Mouse (Mus musculus) small intestine, adult 2 months (tissue): Measurements from ENCODE around the gene Gm6583. TPM values are rescaled to one million over a fixed set of nuclear protein-coding genes. Genes with fewer than 3 reads are reported as not detected.

ENCODE experiments used
- H3K27ac ChIP-seq: fragments of 200-500 bp; 2 replicates; pipeline ENCODE4 v1.5.1; 2012; ENCODE audit warnings: low read depth, low read length, control low read depth, inconsistent platforms; ENCODE audit not compliant: insufficient read depth
- H3K27me3 ChIP-seq: fragments of 200-500 bp; 2 replicates; pipeline ENCODE4 v1.6.1; 2012; ENCODE audit warnings: mild to moderate bottlenecking, moderate library complexity, low read length, inconsistent platforms; ENCODE audit not compliant: control insufficient read depth, insufficient read depth
- H3K36me3 ChIP-seq: fragments of 200-500 bp; 2 replicates; pipeline ENCODE4 v1.6.1; 2012; ENCODE audit warnings: mild to moderate bottlenecking, low read length, control low read depth, inconsistent platforms; ENCODE audit not compliant: control insufficient read depth, insufficient read depth
- H3K4me1 ChIP-seq: fragments of 200-500 bp; 2 replicates; pipeline ENCODE4 v1.6.1; 2012; ENCODE audit warnings: low read length, inconsistent platforms, mixed read lengths; ENCODE audit not compliant: control insufficient read depth, insufficient read depth, insufficient read length
- H3K4me3 ChIP-seq: fragments of 200-500 bp; 2 replicates; pipeline ENCODE4 v1.5.1; 2012; ENCODE audit warnings: low read depth, mild to moderate bottlenecking, control low read depth, inconsistent platforms, low read length, moderate library complexity
- CTCF ChIP-seq: fragments of 200-500 bp; IDR thresholded peaks from 2 replicates; pipeline ENCODE4 v1.5.1; 2012; ENCODE audit warnings: low read depth, mild to moderate bottlenecking, control low read depth, inconsistent platforms, low read length, moderate library complexity, mixed read lengths; ENCODE audit not compliant: insufficient replicate concordance, insufficient read length; ENCODE audit errors: extremely low read depth
- POLR2A ChIP-seq: fragments of 200-500 bp; IDR thresholded peaks from 2 replicates; pipeline ENCODE4 v1.6.1; 2012; ENCODE audit warnings: low read depth, mild to moderate bottlenecking, control low read depth, inconsistent platforms, low read length, moderate library complexity
- WGBS: fragments of 180-500 bp; shearing (Covaris S2); methylation state at CpG from one replicate; pipeline ENCODE4 v1.1.7; 2018; 5-methylcytosine and 5-hydroxymethylcytosine counted together
- polyA plus RNA-seq: library from polyadenylated mRNA; depleted of rRNA; stranded (reverse); fragments of >200 nt; gene quantifications from 2 replicates; pipeline ENCODE4 v1.2.3, GENCODE M21; 2012; rRNA removed

Gene Gm6583
- polyA plus RNA-seq, 1 experiment: not detected

DNA sequence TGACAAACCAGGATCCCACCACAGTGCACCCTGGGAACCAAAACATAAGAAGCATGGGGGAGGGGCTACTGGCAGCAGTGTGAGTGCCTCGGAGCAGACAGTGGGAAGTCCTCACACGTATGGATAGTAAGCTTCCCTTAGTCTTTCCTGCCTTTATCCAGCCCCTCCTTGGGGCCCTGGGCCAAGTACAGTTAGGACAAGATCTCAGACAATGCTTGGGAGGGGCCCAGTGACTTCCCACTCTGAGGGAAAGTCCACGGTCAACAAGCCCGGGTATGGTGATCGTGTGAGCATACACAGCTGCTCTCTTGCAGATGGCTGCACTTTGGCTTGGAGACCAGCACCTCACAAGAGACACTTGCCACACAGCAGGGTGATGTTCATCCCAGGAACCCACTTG, 38.5 kb downstream of the Gm6583 start:
- Histone ChIP-seq H3K4me3 (no peak overlapping the region), H3K4me1 (no peaks in the 10 kb centered on the region), H3K27ac (no peak overlapping the region), H3K27me3 (no peaks in the 10 kb centered on the region), H3K36me3 (peaks cover 16% of the 10 kb centered on the region)
- TF ChIP-seq CTCF (no peak), POLR2A (no peak)
- WGBS: 12% methylated on average over 5 of the region's 5 CpGs

DNA sequence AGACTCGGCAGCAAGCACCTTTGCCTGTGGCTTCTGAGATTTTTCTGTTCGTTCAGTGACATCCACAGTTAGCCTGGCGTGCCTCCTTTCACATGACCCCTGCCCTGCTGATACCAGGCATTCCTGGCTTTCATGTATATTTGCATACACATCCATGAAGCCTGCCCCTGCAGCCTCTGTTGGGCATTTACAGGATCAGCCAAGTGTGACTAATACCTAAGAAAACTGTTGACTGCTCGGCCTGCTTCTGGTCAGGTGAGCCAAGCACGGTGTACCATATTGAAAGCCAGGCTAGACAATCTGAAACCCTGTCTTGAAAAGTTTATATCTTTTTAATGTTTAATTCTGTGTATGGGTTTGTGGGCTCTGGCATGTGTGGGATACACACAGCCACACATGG, 39.4 kb downstream of the Gm6583 start:
- no peak for TF ChIP-seq POLR2A
- TF ChIP-seq CTCF: no peak
- H3K4me3 ChIP-seq: no peak overlapping the region
- no peaks in the 10 kb centered on the region for H3K27me3 ChIP-seq
- WGBS: 85% methylated on average over 5 of the region's 5 CpGs
- peaks cover 19% of the 10 kb centered on the region for H3K36me3 ChIP-seq
- H3K27ac ChIP-seq: no peak overlapping the region
- H3K4me1 ChIP-seq: no peaks in the 10 kb centered on the region

DNA sequence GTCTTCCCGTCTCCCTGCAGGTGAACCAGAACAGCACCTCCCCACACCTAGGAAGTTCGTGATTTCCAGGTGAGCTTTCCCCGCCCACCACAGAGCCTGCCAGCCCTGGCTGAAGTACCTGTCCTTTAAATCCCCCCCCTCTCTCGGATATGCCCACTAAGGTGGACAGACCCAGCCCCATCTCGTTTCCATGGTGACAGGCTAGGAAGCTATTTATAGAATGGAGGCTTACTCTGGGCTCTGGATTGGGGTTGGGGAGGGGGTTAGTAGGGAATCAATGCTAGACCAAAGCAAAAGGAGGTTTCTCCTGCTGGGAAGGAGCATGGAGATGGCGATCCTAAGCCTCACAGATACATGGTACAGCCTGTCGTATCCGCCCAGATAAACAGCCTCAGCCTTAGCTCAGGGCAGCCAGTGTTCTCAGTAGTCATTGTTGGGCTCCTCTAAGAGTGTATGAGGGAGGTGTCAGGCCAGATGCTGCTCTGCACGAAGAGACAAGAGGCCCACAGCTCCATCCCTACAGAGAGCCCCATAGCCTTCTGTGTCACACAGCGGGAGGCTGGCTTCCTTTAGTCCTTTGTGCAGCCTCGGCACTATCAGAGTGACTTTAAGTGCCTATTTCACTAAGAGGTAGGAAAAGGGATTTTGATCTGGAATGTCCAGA, 42.5 kb downstream of the Gm6583 start:
- TF ChIP-seq CTCF: no peak
- no peak for TF ChIP-seq POLR2A
- H3K36me3 ChIP-seq: peaks cover 43% of the 10 kb centered on the region
- H3K4me3 ChIP-seq: no peak overlapping the region
- H3K27ac ChIP-seq: no peak overlapping the region
- 84% methylated on average over 11 of the region's 11 CpGs for WGBS
- no peaks in the 10 kb centered on the region for H3K4me1 ChIP-seq
- no peaks in the 10 kb centered on the region for H3K27me3 ChIP-seq

GRCm38 (mm10) chr5:112305842-112306241, 50.0 kb downstream of the Gm6583 start:
- Histone ChIP-seq H3K36me3 (peaks cover 32% of the 10 kb centered on the region), H3K27ac (no peak overlapping the region), H3K27me3 (no peaks in the 10 kb centered on the region), H3K4me3 (no peak overlapping the region), H3K4me1 (no peaks in the 10 kb centered on the region)
- 86% methylated on average over 5 of the region's 5 CpGs for WGBS
- TF ChIP-seq POLR2A (no peak), CTCF (no peak)

Other genes with a start within 250 kb of the Gm6583 start
- gene Cryba4, start 103.5 kb downstream of the Gm6583 start, polyA plus RNA-seq: 1.5 and 2.2 TPM in 2 replicates
- gene Crybb1, start 100.2 kb downstream of the Gm6583 start, polyA plus RNA-seq: 0.33 and 0.34 TPM in 2 replicates
- gene Tpst2, start 79.3 kb downstream of the Gm6583 start, polyA plus RNA-seq: 29.8 and 35.4 TPM in 2 replicates
- gene Tfip11, start 29.7 kb downstream of the Gm6583 start, polyA plus RNA-seq: 18.3 and 40.0 TPM in 2 replicates
- gene Srrd, start 13.0 kb downstream of the Gm6583 start, polyA plus RNA-seq: 20.5 and 34.1 TPM in 2 replicates
- gene Hps4, start 12.9 kb downstream of the Gm6583 start, polyA plus RNA-seq: 22.6 and 66.3 TPM in 2 replicates
- 1.7 and 3.8 TPM in 2 replicates for gene Asphd2, start 38.8 kb upstream of the Gm6583 start, polyA plus RNA-seq
- not detected in 2 replicates for gene Gm6588, start 93.4 kb upstream of the Gm6583 start, polyA plus RNA-seq
- gene Sez6l, start 221.2 kb upstream of the Gm6583 start, polyA plus RNA-seq: 0.42 and 0.48 TPM in 2 replicates